14 mouse cellular contexts compared by ENCODE assay signal in genomic region chr10:59777246-59777645, GRCm38 (mm10).
DNase-seq lines count a peak whose midpoint lies in the region; ATAC-seq lines count a peak whose summit lies in the region.
"Had no signal": no experiment of that assay in that cellular context is flagged by ENCODE, and none has a peak within 500 bp of the region (broad histone marks: within the 10 kb centered on the region; RNA-seq: fewer than 3 reads in every experiment).

No protein-coding gene starts in this region.

- no peaks in the 10 kb centered on the region for H3K27me3 ChIP-seq in heart, embryonic 12.5 days (replicated peaks)
- no peaks in the 10 kb centered on the region for H3K27me3 ChIP-seq in lung, embryonic 16.5 days (ENCODE audit: control insufficient read depth, insufficient read depth, low read depth, low read length)
- H3K27me3 ChIP-seq: CH12.LX; embryonic facial prominence, embryonic 15.5 days had no signal

- H3K4me1 ChIP-seq in heart, embryonic 12.5 days (replicated peaks): peaks cover 27% of the 10 kb centered on the region
- H3K4me1 ChIP-seq in lung, embryonic 16.5 days (replicated peaks; ENCODE audit: control insufficient read depth, insufficient read depth, low read length): peaks cover 3% of the 10 kb centered on the region; the same call in 1 of the 2 replicates
- H3K4me1 ChIP-seq: embryonic facial prominence, embryonic 15.5 days had no signal

- H3K4me2 ChIP-seq in heart, embryonic 12.5 days: no peak overlapping the region
- no peak overlapping the region for H3K4me2 ChIP-seq in lung, embryonic 16.5 days (ENCODE audit: low read depth, low read length)
- H3K4me2 ChIP-seq: embryonic facial prominence, embryonic 15.5 days had no signal

- no peaks in the 10 kb centered on the region for H3K9me3 ChIP-seq in heart, embryonic 12.5 days (replicated peaks)
- no peaks in the 10 kb centered on the region for H3K9me3 ChIP-seq in lung, embryonic 16.5 days (ENCODE audit: control insufficient read depth, low read length)
- H3K9me3 ChIP-seq: embryonic facial prominence, embryonic 15.5 days had no signal

- H3K27ac ChIP-seq in heart, embryonic 12.5 days (ENCODE audit: poor library complexity, severe bottlenecking): peak overlapping the region; percentile 53; the same call in 1 of the 2 replicates
- H3K27ac ChIP-seq in lung, embryonic 16.5 days (ENCODE audit: low read length): no peak overlapping the region
- H3K27ac ChIP-seq: embryonic facial prominence, embryonic 15.5 days had no signal

- no peak overlapping the region for H3K9ac ChIP-seq in heart, embryonic 12.5 days
- no peak overlapping the region for H3K9ac ChIP-seq in lung, embryonic 16.5 days (ENCODE audit: low read length)
- H3K9ac ChIP-seq: embryonic facial prominence, embryonic 15.5 days had no signal

- no peaks in the 10 kb centered on the region for H3K36me3 ChIP-seq in heart, embryonic 12.5 days
- no peaks in the 10 kb centered on the region for H3K36me3 ChIP-seq in lung, embryonic 16.5 days (ENCODE audit: control insufficient read depth, insufficient read depth, low read length)
- H3K36me3 ChIP-seq: embryonic facial prominence, embryonic 15.5 days had no signal

- DNase-seq in heart, adult 9 months (ENCODE audit: low spot score in 2 of 2): no peak
- peak; percentile 34 for DNase-seq in 416B (ENCODE audit: low read depth)
- peak; percentile 35 for DNase-seq in heart, postnatal 4 days
- no peak for DNase-seq in kidney, adult 18-20 months
- DNase-seq in gastrocnemius, postnatal 4 days (ENCODE audit: low spot score in 2 of 2): no peak
- DNase-seq: cerebellum, adult 18-20 months; kidney, postnatal 10 days; left cerebral cortex, postnatal 4 days had no signal

- H3K4me3 ChIP-seq in heart, embryonic 12.5 days: no peak overlapping the region
- H3K4me3 ChIP-seq in lung, embryonic 16.5 days (ENCODE audit: low read length): no peak overlapping the region
- H3K4me3 ChIP-seq: embryonic facial prominence, embryonic 15.5 days; myocyte had no signal

- ATAC-seq in heart, embryonic 12.5 days (ENCODE audit: insufficient number of reproducible peaks, low FRiP score): peak; percentile 75
- ATAC-seq in lung, embryonic 16.5 days (ENCODE audit: low read depth): 0 out of 2 replicates have a peak, but pooled peaks have one; percentile 34
- ATAC-seq in erythroblast, adult 5-6 weeks (replicated peaks; ENCODE audit: low FRiP score, poor library complexity, severe bottlenecking): no peak

- 25% methylated on average over 3 of the region's 3 CpGs for WGBS in heart, embryonic 12.5 days
- WGBS in lung, embryonic 16.5 days: 41% methylated on average over 3 of the region's 3 CpGs

Comparison
In these comparisons a context has a peak if more than half of its experiments do, and no peak if none do; other contexts are left out.
1. DNase-seq: peak in 416B (single experiment) and heart, postnatal 4 days (single experiment); none in heart, adult 9 months (0 of 2), kidney, adult 18-20 months (single experiment) and gastrocnemius, postnatal 4 days (0 of 2).